10 mouse cellular contexts compared by ENCODE assay signal in genomic region chr7:125829121-125829666, GRCm38 (mm10).
A peak's percentile ranks its signal among the peaks of the same experiment; 100 is the strongest.
DNase-seq lines count a peak whose midpoint lies in the region; ATAC-seq and TF ChIP-seq lines count a peak whose summit lies in the region.
"Had no signal": no experiment of that assay in that cellular context is flagged by ENCODE, and none has a peak within 500 bp of the region (broad histone marks: within the 10 kb centered on the region; RNA-seq: fewer than 3 reads in every experiment).

No protein-coding gene starts in this region.

- no peak for ATAC-seq in embryonic facial prominence, embryonic 13.5 days (ENCODE audit: insufficient number of reproducible peaks, insufficient read depth, low FRiP score, low TSS enrichment, low read depth)
- peak; percentile 80 for ATAC-seq in heart, embryonic 16.5 days (replicated peaks; ENCODE audit: extremely low read depth, insufficient read depth, low FRiP score)
- no peak for ATAC-seq in midbrain, embryonic 14.5 days (ENCODE audit: low FRiP score, low TSS enrichment)

- peaks cover 9% of the 10 kb centered on the region; the same call in 1 of the 2 replicates for H3K36me3 ChIP-seq in embryonic facial prominence, embryonic 13.5 days
- H3K36me3 ChIP-seq in heart, embryonic 16.5 days (ENCODE audit: control insufficient read depth, insufficient read depth): peaks cover 3% of the 10 kb centered on the region; the same call in 1 of the 2 replicates
- H3K36me3 ChIP-seq in midbrain, embryonic 14.5 days (ENCODE audit: control insufficient read depth, insufficient read depth, low read length): no peaks in the 10 kb centered on the region

- H3K9ac ChIP-seq in embryonic facial prominence, embryonic 13.5 days: no peak overlapping the region
- H3K9ac ChIP-seq in heart, embryonic 16.5 days (ENCODE audit: low read length): peak overlapping the region; percentile 55
- no peak overlapping the region for H3K9ac ChIP-seq in midbrain, embryonic 14.5 days (replicated peaks; ENCODE audit: low read length)

- H3K4me3 ChIP-seq in left cerebral cortex, adult 2 months: no peak overlapping the region
- no peak overlapping the region for H3K4me3 ChIP-seq in embryonic facial prominence, embryonic 13.5 days
- no peak overlapping the region for H3K4me3 ChIP-seq in heart, embryonic 16.5 days (ENCODE audit: low read length)
- H3K4me3 ChIP-seq in midbrain, embryonic 14.5 days (replicated peaks; ENCODE audit: low read depth, low read length): no peak overlapping the region

- peaks cover 55% of the 10 kb centered on the region for H3K4me1 ChIP-seq in embryonic facial prominence, embryonic 13.5 days
- peaks cover 53% of the 10 kb centered on the region for H3K4me1 ChIP-seq in heart, embryonic 16.5 days (ENCODE audit: control insufficient read depth, insufficient read depth, low read length)
- H3K4me1 ChIP-seq in midbrain, embryonic 14.5 days (ENCODE audit: control insufficient read depth, insufficient read depth, low read length): peaks cover 5% of the 10 kb centered on the region

- H3K9me3 ChIP-seq in embryonic facial prominence, embryonic 13.5 days: no peaks in the 10 kb centered on the region
- peaks cover 3% of the 10 kb centered on the region; the same call in 1 of the 2 replicates for H3K9me3 ChIP-seq in heart, embryonic 16.5 days (replicated peaks; ENCODE audit: control insufficient read depth, low read length)
- no peaks in the 10 kb centered on the region for H3K9me3 ChIP-seq in midbrain, embryonic 14.5 days (ENCODE audit: control insufficient read depth, low read length)

- no peak overlapping the region for H3K27ac ChIP-seq in left cerebral cortex, adult 2 months
- peak overlapping the region; percentile 68 for H3K27ac ChIP-seq in embryonic facial prominence, embryonic 13.5 days
- H3K27ac ChIP-seq in heart, embryonic 16.5 days (ENCODE audit: low read length): peak overlapping the region; percentile 95
- peak overlapping the region; percentile 58 for H3K27ac ChIP-seq in midbrain, embryonic 14.5 days (replicated peaks; ENCODE audit: low read depth, low read length)

- peak; percentile 72 for DNase-seq in left cerebral cortex, postnatal 4 days
- DNase-seq in left cerebral cortex, adult 2 months (ENCODE audit: extremely low spot score in 1 of 2, low spot score in 2 of 2): no peak
- DNase-seq in midbrain, embryonic 14.5 days: peak; percentile 64
- DNase-seq in adrenal gland, adult 18-20 months (ENCODE audit: low spot score in 2 of 2): no peak
- no peak for DNase-seq in cerebellum, adult 11-12 months
- no peak for DNase-seq in gastrocnemius, postnatal 25 days
- DNase-seq: lung, adult 2 months; thymus, postnatal 25 days had no signal

- no peaks in the 10 kb centered on the region for H3K27me3 ChIP-seq in embryonic facial prominence, embryonic 13.5 days
- H3K27me3 ChIP-seq in heart, embryonic 16.5 days (ENCODE audit: control insufficient read depth, insufficient read depth, low read length): no peaks in the 10 kb centered on the region
- H3K27me3 ChIP-seq in midbrain, embryonic 14.5 days (ENCODE audit: control insufficient read depth, insufficient read depth, low read length): no peaks in the 10 kb centered on the region

- H3K4me2 ChIP-seq in embryonic facial prominence, embryonic 13.5 days: 0 out of 2 replicates have a peak overlapping the region, but pooled peaks have one; percentile 14
- peak overlapping the region; percentile 50 for H3K4me2 ChIP-seq in heart, embryonic 16.5 days (ENCODE audit: low read depth, low read length)
- no peak overlapping the region for H3K4me2 ChIP-seq in midbrain, embryonic 14.5 days (ENCODE audit: low read length)

- no peak for TF ChIP-seq CTCF in left cerebral cortex, adult 2 months (IDR thresholded peaks at IDR 0.05)

- intact Hi-C loops in left cerebral cortex, postnatal 4 days (cut with DNase I): no loop called here
- intact Hi-C loops in left cerebral cortex, adult 2 months (cut with DNase I): no loop called here

- WGBS in embryonic facial prominence, embryonic 13.5 days: 25% methylated on average over 3 of the region's 3 CpGs
- whole genome bisulfite sequencing in heart, embryonic 16.5 days: 18% methylated on average over 3 of the region's 3 CpGs
- WGBS in midbrain, embryonic 14.5 days: 52% methylated on average over 3 of the region's 3 CpGs

Comparison
In these comparisons a context has a peak if more than half of its experiments do, and no peak if none do; other contexts are left out.
1. DNase-seq: peak in left cerebral cortex, postnatal 4 days (single experiment) and midbrain, embryonic 14.5 days (single experiment); none in left cerebral cortex, adult 2 months (0 of 2), adrenal gland, adult 18-20 months (0 of 2), cerebellum, adult 11-12 months (single experiment) and gastrocnemius, postnatal 25 days (single experiment).